Mouse (Mus musculus) liver, embryonic 15.5 days (tissue): ENCODE data around the gene Adssl1. TPM values are rescaled to one million over a fixed set of nuclear protein-coding genes. Genes with fewer than 3 reads are reported as not detected.

ENCODE experiments used
- ATAC-seq: fragments of 200-750 bp; cut with Nextera tagmentation; 2 replicates; pipeline ENCODE4 v1.8.0; 2017; ENCODE audit warnings: moderate number of reproducible peaks, mild to moderate bottlenecking, moderate library complexity; ENCODE audit not compliant: insufficient read depth
- H3K27ac ChIP-seq: fragments of 300-500 bp; sonication (generic); replicated peaks from 2 replicates; pipeline ENCODE4 v1.5.1; 2015; ENCODE audit warnings: mild to moderate bottlenecking, inconsistent platforms
- H3K27me3 ChIP-seq: fragments of 300-500 bp; sonication (generic); 2 replicates; pipeline ENCODE4 v1.6.1; 2015; ENCODE audit warnings: mild to moderate bottlenecking, inconsistent platforms
- H3K36me3 ChIP-seq: fragments of 300-500 bp; sonication (generic); replicated peaks from 2 replicates; pipeline ENCODE4 v1.6.1; 2015; ENCODE audit warnings: moderate library complexity, mild to moderate bottlenecking, inconsistent platforms
- H3K4me1 ChIP-seq: fragments of 300-500 bp; sonication (generic); replicated peaks from 2 replicates; pipeline ENCODE4 v1.6.1; 2015; ENCODE audit warnings: inconsistent platforms
- H3K4me2 ChIP-seq: fragments of 300-500 bp; sonication (generic); 2 replicates; pipeline ENCODE4 v1.6.1; 2015; ENCODE audit warnings: moderate library complexity, mild to moderate bottlenecking, inconsistent platforms
- H3K4me3 ChIP-seq: fragments of 300-500 bp; sonication (generic); replicated peaks from 2 replicates; pipeline ENCODE4 v1.5.1; 2015; ENCODE audit warnings: mild to moderate bottlenecking, inconsistent platforms
- H3K9ac ChIP-seq: fragments of 300-500 bp; sonication (generic); 2 replicates; pipeline ENCODE4 v1.6.1; 2015; ENCODE audit warnings: moderate library complexity, mild to moderate bottlenecking, inconsistent platforms
- H3K9me3 ChIP-seq: fragments of 300-500 bp; sonication (generic); replicated peaks from 2 replicates; pipeline ENCODE4 v1.6.1; 2016; ENCODE audit warnings: inconsistent platforms
- WGBS: fragments of 180-500 bp; shearing (Covaris S2); methylation state at CpG from one replicate; pipeline ENCODE4 v1.1.7; 2015; ENCODE audit warnings: mixed read lengths; ENCODE audit not compliant: insufficient replicate concordance; 5-methylcytosine and 5-hydroxymethylcytosine counted together
- polyA plus RNA-seq: library from polyadenylated mRNA; unstranded; fragments of >200 nt; fragmentation: Nextera tagmentation; extraction: Ambion mirVana; gene quantifications from 2 replicates; pipeline ENCODE4 v1.2.1, GENCODE M21; 2015

Gene Adssl1
- polyA plus RNA-seq, 1 experiment from 2014 or later: 13.4 TPM

GRCm38 (mm10) chr12:112626455-112626854 is 6.6 kb downstream of the Adssl1 start:
- Histone ChIP-seq H3K36me3 (no peaks in the 10 kb centered on the region), H3K4me1 (peaks cover 56% of the 10 kb centered on the region), H3K27me3 (peaks cover 11% of the 10 kb centered on the region), H3K27ac (0 out of 2 replicates have a peak overlapping the region, but pooled peaks have one; percentile 9), H3K4me2 (no peak overlapping the region), H3K9me3 (no peaks in the 10 kb centered on the region), H3K9ac (no peak overlapping the region), H3K4me3 (no peak overlapping the region)
- 36% methylated on average over 6 of the region's 6 CpGs for WGBS
- no peak for ATAC-seq

- no peak overlapping the region for H3K27ac ChIP-seq
- peaks cover 65% of the 10 kb centered on the region for H3K4me1 ChIP-seq
- no peak for ATAC-seq
- no peak overlapping the region for H3K9ac ChIP-seq
- H3K4me2 ChIP-seq: no peak overlapping the region
- H3K27me3 ChIP-seq: 0 out of 2 replicates have a peak, but pooled peaks cover 5% of the 10 kb centered on the region
- no peak overlapping the region for H3K4me3 ChIP-seq
- whole genome bisulfite sequencing: 43% methylated on average over 7 of the region's 7 CpGs
- H3K9me3 ChIP-seq: no peaks in the 10 kb centered on the region
- no peaks in the 10 kb centered on the region for H3K36me3 ChIP-seq
These were observed 7.4 kb downstream of the Adssl1 start for GRCm38 (mm10) chr12:112627097-112627881.

GRCm38 (mm10) chr12:112628197-112628596 is 8.4 kb downstream of the Adssl1 start:
- ATAC-seq: no peak
- Histone ChIP-seq H3K27ac (peak overlapping the region; percentile 77), H3K27me3 (no peaks in the 10 kb centered on the region), H3K9me3 (no peaks in the 10 kb centered on the region), H3K4me2 (peak overlapping the region; percentile 59), H3K4me1 (peaks cover 67% of the 10 kb centered on the region), H3K4me3 (no peak overlapping the region), H3K36me3 (no peaks in the 10 kb centered on the region), H3K9ac (no peak overlapping the region)
- WGBS: 39% methylated on average over 6 of the region's 6 CpGs

GRCm38 (mm10) chr12:112628928-112629721 is 9.3 kb downstream of the Adssl1 start:
- H3K27ac ChIP-seq: peak overlapping the region; percentile 77
- H3K27me3 ChIP-seq: no peaks in the 10 kb centered on the region
- H3K9me3 ChIP-seq: no peaks in the 10 kb centered on the region
- peak overlapping the region; percentile 59 for H3K4me2 ChIP-seq
- no peaks in the 10 kb centered on the region for H3K36me3 ChIP-seq
- no peak overlapping the region for H3K9ac ChIP-seq
- 11% methylated on average over 19 of the region's 19 CpGs for WGBS
- peak overlapping the region; percentile 22; the same call in 1 of the 2 replicates for H3K4me3 ChIP-seq
- peak; percentile 58 for ATAC-seq
- H3K4me1 ChIP-seq: peaks cover 68% of the 10 kb centered on the region

GRCm38 (mm10) chr12:112630029-112630428 is 10.2 kb downstream of the Adssl1 start:
- Histone ChIP-seq H3K4me3 (no peak overlapping the region), H3K27ac (no peak overlapping the region), H3K9ac (no peak overlapping the region), H3K4me2 (no peak overlapping the region), H3K36me3 (no peaks in the 10 kb centered on the region), H3K4me1 (peaks cover 74% of the 10 kb centered on the region), H3K9me3 (no peaks in the 10 kb centered on the region), H3K27me3 (no peaks in the 10 kb centered on the region)
- WGBS: 75% methylated on average over 12 of the region's 12 CpGs
- no peak for ATAC-seq

- no peak overlapping the region; the same call in 1 of the 2 replicates for H3K27ac ChIP-seq
- 55% methylated on average over 5 of the region's 5 CpGs for WGBS
- peaks cover 74% of the 10 kb centered on the region for H3K4me1 ChIP-seq
- no peak overlapping the region for H3K4me3 ChIP-seq
- H3K27me3 ChIP-seq: no peaks in the 10 kb centered on the region
- H3K9me3 ChIP-seq: no peaks in the 10 kb centered on the region
- H3K4me2 ChIP-seq: no peak overlapping the region
- H3K36me3 ChIP-seq: no peaks in the 10 kb centered on the region
- no peak overlapping the region for H3K9ac ChIP-seq
- ATAC-seq: no peak
These were observed 11.0 kb downstream of the Adssl1 start for GRCm38 (mm10) chr12:112630796-112631195.

- H3K27ac ChIP-seq: 0 out of 2 replicates have a peak overlapping the region, but pooled peaks have one; percentile 56
- peaks cover 71% of the 10 kb centered on the region for H3K4me1 ChIP-seq
- ATAC-seq: no peak
These were observed 11.6 kb downstream of the Adssl1 start for GRCm38 (mm10) chr12:112631472-112631871.

GRCm38 (mm10) chr12:112632084-112632777 is 12.4 kb downstream of the Adssl1 start:
- Histone ChIP-seq H3K4me3 (no peak overlapping the region), H3K27me3 (no peaks in the 10 kb centered on the region), H3K27ac (peak overlapping the region; percentile 56), H3K4me1 (peaks cover 64% of the 10 kb centered on the region), H3K36me3 (no peaks in the 10 kb centered on the region), H3K4me2 (peak overlapping the region; percentile 33), H3K9me3 (no peaks in the 10 kb centered on the region), H3K9ac (no peak overlapping the region)
- no peak for ATAC-seq
- WGBS: 53% methylated on average over 11 of the region's 11 CpGs

More at GRCm38 (mm10) chr12:112631472-112631871, 11.6 kb downstream of the Adssl1 start:
- WGBS: 19% methylated on average over 1 of the region's 1 CpGs
- Histone ChIP-seq H3K27me3 (no peaks in the 10 kb centered on the region), H3K4me3 (no peak overlapping the region), H3K4me2 (no peak overlapping the region), H3K36me3 (no peaks in the 10 kb centered on the region), H3K9me3 (no peaks in the 10 kb centered on the region), H3K9ac (no peak overlapping the region)

GRCm38 (mm10) chr12:112632907-112633306 is 13.1 kb downstream of the Adssl1 start:
- Histone ChIP-seq H3K36me3 (no peaks in the 10 kb centered on the region), H3K27me3 (no peaks in the 10 kb centered on the region), H3K4me1 (peaks cover 64% of the 10 kb centered on the region), H3K9ac (no peak overlapping the region), H3K9me3 (no peaks in the 10 kb centered on the region), H3K27ac (peak overlapping the region; percentile 56), H3K4me3 (no peak overlapping the region), H3K4me2 (peak overlapping the region; percentile 33; the same call in 1 of the 2 replicates)
- WGBS: 41% methylated on average over 5 of the region's 5 CpGs
- ATAC-seq: no peak

GRCm38 (mm10) chr12:112633686-112634085 is 13.8 kb downstream of the Adssl1 start:
- Histone ChIP-seq H3K4me2 (no peak overlapping the region), H3K27ac (0 out of 2 replicates have a peak overlapping the region, but pooled peaks have one; percentile 26), H3K4me1 (peaks cover 56% of the 10 kb centered on the region), H3K36me3 (no peaks in the 10 kb centered on the region), H3K27me3 (no peaks in the 10 kb centered on the region), H3K9ac (no peak overlapping the region), H3K4me3 (no peak overlapping the region), H3K9me3 (no peaks in the 10 kb centered on the region)
- ATAC-seq: no peak
- WGBS: 61% methylated on average over 9 of the region's 9 CpGs
